Mouse (Mus musculus): ENCODE data around the gene Erbin. TPM values are rescaled to one million over a fixed set of nuclear protein-coding genes. Genes with fewer than 3 reads are reported as not detected.

Gene Erbin
- 10 to 100 TPM; 42.5 to 47.2 TPM for total RNA-seq (2021)
- long read RNA-seq, experiment 1, full-length matches to known transcripts, result 6 of 10 reads
- long read RNA-seq, experiment 1, partial matches to known transcripts, result 2 of 10 reads
- long read RNA-seq, experiment 1, other reads (novel, unspliced or antisense), result 2 of 10 reads
- long read RNA-seq, experiment 2, full-length matches to known transcripts, result 2 of 3 reads
- long read RNA-seq, experiment 2, partial matches to known transcripts, result 0 of 3 reads
- long read RNA-seq, experiment 2, other reads (novel, unspliced or antisense), result 1 of 3 reads

DNA sequence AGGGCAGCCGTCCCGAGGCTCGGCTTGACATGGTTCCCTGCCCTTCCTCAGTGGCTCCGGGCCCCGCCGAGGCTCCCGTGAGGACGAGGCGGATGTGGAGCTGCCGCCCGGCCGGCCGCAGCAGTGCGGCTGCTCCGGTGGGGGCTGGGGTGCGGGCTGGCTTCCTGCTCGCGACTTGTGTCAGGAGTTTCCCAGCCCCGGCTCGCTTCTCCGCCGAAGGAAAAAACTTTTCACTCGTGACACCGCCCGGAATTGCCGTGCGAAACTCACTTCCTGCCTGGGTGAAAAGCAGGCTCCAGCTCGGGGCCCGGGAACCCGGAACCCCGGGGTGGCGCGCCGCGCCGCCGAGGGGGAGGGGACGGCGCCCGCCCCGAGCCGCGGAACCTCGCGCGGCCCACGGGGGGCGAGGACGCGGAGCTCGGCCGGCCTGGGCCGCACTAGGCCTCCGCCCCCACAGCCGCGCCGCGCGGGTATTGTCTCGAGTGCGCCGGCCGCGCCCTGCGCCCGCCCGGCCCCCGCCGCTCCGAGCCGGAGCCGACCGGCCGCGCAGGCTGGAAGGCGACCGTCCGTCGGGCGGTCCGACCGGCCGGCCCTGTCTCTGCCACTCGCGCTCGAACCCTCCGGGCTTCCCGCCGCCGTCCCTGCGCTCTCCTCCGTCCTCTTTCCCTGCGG, at the start of gene Erbin:
Gene Erbin, minus strand, starts transcription at position 254 of the 672 bp plus-strand sequence.
- peak; percentile 88 to 92 for DNase-seq

DNA sequence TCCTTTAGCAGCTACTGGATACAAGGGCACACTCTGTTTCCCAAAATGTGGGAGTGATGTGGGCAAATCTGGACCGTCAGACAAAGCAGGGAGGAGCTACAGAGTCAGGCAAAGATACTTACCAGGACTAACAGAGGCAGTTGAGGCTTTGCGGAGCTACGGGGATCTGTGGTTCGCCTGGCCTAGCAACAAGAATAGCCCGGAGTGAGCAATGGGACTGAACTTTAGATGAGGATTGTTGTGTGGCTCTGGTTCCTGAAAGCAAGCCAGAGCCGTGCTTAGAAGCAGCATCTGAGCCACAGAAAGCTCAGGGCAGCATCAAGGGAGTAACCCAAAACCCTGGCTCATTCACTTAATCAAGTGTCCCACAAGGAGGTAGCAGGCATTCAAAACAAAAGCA, 49.6 kb upstream of the Erbin start:
- no peak for DNase-seq

DNA sequence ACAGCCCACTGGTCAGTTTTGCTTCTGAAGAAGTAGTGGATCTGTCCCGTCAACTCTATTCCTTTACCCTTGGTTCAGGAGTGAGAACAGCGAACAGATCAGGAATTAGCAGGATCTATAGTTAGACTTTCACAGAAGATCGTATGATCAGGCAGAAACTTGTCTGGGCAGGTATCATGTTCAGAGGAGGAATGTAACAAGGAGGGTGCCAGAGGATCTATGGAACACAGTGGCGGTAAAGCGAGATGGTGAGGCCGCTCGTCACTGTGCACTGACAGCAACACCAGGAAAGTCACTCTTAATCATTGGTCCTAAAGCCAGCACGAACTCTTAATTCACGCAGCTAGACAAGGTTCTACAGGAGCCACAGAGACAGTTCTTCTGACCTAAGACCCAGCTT, 47.7 kb upstream of the Erbin start:
- DNase-seq, result no peak

DNA sequence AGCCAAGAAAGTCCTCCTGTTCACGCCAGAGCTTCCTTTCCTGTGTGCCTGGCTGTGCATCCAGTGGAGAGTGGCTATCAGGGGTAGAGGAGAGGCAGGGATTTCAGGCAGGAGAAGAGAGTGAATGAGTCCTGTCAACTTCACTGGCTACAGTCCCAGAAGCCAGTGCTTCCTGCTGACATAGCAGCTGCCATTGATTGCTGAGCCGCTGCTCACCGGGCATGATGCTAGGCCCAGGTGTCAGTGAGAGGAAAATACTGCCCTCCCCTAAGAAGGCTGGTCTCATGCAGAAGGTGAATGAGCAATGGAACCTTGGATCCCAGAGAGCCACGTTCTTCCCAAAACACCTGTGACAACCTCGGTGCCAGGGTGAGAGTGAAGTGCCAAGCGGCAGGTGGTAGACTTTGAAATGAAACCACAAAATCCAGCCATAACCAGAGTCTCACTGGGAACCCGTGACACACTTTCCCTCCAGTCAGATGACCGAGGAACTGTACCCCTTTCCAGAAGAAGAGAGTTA, 46.4 kb upstream of the Erbin start:
- no peak for DNase-seq

DNA sequence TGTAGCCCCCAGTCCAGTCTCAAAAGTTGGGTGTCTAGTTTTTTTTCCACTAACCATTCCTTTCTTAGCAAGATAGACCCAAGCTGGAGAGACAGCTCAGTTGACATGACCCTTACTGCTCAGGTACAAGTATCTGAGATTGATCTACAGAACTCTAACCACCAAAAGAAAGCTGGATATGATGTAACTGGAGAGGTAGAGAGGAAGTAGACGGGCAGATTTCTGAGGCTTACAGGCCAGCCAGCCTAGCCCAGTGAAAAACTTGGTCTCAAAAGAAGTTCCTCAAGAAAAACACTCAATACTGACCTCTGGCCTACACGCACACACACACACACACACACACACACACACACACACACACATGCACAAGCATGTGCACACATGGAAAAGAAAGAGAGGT, 44.9 kb upstream of the Erbin start:
- no peak for DNase-seq

DNA sequence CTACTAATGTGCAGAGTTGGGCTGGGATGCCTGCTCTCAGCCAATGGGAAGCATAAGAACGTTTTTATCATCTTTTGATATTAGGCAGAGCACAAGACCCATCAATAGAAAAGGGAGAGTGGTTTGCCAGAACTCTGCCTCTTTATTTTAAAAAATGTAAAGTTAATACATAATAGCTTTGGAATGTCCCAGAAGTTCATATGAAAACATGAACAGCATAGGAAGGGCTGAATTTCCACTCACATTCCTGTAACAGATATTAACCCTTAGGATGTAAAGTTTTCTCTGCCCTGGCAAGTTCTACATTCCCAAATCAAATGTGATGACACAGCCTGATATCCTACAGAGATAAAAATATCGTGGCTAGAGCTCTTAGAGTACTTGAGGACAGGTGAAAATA, 42.8 kb upstream of the Erbin start:
- DNase-seq, result no peak

DNA sequence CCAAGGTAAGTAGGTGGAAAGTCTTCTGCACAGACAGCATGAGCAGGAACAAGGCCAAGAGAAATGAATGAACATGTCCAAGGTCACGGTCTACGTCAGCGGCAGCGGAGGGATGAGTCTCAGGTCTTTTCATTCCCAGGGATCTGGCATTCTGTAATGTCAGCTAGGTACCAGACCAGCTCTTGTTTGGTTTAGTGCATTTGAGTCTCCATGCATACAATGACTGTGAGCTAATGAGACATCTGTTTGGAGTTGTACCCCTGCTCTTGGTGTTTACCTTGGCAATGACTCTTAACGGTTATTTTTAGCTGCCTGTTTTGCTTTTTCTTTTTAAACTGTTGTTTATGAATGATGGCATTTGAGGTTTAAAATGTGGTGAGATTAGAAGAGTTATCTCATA, 39.5 kb upstream of the Erbin start:
- DNase-seq, result peak in 1 of 2 experiments; percentile 18

DNA sequence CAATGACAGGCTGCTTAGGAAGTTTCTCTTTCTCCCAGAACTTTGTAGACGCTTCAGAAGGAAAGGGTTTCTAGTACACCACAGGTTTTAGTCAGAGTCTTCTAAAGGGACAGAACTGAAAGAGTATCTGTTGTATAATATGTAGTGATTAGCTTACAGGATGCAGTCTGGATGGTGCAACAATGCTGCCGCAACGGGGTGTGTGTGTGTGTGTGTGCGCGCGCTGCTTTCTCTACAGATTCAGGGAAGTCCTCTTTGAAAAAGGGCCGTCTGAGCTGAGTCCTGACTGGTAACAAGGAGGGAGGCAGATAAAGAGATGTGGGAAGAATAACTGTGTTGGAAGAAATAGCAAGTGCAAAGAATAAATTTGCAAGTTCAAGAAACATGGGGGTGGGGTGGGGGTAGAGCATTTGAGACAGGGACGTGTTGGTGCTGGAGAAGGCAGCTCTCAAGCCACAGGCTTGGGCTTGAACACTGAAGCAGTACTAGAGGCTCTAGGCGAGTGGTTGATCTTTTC, 38.4 kb upstream of the Erbin start:
- DNase-seq, result no peak

DNA sequence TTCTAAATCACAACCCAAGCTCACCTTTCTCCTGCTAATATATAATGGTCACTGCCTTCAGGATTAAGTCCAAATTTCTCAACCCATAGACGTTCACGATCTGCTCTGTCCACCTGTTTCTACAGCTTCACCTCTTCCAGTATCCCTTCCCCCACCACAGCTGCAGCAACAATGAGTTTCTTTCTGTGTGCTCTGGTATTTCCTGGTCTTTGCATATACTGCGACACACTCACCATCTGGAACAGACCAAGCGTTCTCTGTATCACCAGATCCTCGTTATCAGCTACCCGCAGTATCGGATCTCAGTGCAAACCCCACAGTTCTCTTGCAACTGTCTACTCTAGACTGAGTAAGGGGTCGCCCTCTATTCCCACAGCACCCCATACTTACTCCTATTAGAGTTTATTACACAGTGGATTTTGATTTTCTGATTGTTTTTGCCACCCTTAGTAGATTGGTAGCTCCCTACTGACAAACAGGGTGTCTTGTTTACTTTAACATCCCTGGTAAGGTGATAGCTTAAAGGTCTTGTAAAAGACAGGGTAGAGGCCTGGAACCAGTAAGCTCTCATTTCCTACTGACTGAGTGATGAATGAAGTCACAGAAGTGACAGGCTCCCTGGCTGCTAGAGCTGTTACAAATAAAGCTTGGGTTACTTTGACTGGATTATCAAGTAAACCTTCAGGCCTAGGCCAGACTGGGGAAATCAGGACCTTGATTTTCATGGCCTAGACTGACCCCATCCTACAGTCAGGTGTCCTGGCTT, 37.0 kb upstream of the Erbin start:
- DNase-seq, result no peak

DNA sequence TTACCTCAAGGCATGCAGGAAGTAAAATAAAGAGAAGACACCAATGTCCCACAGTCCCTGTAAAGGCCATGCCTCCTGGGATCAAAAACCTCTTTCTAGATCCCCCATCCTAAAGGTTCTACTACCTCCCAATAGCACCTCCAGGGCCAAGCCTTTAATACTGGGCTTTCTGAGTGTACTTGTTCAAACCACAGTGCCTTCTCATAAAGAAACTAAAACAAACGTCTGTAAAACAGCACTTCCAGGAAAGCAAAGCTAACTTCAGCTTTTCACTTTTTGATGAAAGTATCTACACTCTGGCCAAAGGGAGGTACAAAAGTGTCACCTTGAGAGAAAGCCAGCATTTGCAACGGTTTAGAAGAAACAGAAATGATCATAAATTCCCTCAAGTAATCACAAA, 35.3 kb upstream of the Erbin start:
- DNase-seq, result no peak

DNA sequence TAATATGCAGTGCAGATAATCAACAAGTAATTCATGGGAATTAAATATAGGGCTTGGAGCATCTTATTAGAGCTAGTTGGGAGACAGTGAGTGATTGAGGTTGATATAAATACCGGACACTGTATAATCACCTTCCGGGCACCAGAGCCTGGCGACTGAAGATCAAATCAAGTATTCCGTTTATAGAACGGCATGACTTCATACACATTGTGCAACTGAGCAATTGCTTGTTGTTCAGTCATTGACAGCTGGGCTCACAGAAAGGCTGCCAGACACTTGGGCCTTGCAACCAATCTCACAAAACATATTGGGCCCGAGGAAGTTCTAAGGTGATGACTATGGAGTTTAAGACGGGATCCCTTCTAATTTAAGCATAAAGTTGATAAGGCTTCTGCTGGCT, 31.1 kb upstream of the Erbin start:
- peak; percentile 27 to 31 for DNase-seq

DNA sequence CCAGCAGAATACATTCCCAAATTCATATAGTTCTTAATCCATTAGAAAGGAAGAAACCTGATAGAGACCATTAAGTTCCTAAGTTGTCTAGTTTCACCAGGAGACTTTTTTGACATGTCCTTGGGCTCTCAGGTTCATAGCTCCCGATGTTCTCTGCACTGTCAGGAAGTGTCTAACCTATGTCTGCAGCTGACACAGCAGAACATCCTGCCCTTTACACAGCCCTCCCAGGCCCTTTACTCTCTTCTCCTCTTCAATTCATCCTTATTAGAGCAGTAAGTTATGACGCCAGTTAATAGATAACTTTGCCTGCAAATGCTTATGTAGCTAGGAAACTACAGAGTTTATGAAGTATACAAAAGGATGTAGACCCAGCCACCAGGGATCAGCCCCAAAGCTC, 20.5 kb upstream of the Erbin start:
- no peak for DNase-seq

DNA sequence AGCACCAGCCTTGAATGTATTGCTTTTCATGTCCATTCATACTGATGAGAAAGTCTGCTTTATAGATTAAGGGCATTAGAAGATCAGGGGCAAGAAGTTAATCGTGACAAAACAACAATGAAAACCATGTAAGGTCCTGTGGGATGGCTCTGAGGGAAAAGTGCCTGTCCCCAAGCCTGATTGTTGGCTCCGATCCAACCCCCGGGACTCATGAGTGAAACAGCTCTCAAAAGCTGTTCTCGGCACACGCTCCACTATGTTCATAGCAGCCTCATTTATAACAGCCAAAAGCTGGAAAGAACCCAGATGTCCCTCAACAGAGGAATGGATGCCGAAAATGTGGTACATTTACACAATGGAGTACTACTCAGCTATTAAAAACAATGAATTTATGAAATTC, 4.3 kb upstream of the Erbin start:
- DNase-seq, result no peak

DNA sequence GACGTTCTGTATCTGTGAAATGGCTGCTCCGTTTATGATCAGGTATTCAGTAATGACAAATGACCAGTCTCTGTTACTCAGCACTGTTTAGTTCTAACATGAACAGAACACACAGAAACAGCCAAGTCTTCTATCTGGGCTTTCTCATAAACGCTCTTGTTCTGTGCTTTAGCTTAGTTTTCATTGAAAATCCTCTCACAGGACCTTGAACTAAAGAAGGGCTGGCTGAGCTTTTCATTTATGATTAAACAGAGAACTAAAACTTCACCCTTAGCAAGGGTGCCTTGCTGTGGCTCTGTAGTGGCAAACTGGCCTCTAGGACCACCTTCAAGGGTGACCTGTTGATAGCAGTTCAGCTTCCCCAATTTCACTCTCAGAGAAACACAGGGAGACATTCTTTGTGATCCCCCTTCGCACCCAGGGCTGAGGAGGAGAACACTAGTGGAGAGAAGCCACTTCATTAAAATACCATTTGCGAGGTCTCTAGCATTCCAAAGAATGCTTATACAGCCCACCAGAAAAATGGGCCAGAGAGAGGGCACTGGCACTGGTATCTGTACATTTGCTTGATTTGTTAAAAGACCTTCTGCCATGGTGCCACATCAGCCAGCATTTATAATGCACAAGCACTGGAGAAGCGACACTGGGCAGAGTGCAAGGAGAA, 3.2 kb upstream of the Erbin start:
- DNase-seq, result no peak

DNA sequence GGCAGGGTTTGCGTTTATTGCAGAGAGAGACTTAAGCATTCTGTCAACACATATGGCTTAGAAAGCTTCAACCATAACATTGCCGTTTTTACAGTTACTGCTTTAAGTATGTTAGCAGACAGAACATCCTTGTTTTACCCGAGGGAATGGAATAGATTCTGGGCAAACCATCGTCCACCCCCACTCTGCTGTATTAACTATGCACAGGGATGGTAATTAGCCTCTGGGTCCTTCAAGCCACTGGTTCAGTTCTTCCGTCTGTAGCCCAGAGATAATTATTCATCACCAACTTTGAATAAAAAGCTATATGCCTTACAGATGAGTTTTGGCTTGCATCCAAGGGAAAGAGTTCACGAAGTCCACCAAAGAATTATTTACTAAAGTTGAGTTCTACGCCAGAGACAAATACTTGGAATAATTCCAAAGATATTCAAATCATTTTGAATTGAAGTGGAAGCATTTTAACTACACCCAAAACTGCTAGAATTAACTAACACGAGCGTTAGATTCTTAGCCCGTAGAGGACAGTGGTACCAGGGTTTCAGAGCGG, 1.6 kb upstream of the Erbin start:
- DNase-seq, result no peak

DNA sequence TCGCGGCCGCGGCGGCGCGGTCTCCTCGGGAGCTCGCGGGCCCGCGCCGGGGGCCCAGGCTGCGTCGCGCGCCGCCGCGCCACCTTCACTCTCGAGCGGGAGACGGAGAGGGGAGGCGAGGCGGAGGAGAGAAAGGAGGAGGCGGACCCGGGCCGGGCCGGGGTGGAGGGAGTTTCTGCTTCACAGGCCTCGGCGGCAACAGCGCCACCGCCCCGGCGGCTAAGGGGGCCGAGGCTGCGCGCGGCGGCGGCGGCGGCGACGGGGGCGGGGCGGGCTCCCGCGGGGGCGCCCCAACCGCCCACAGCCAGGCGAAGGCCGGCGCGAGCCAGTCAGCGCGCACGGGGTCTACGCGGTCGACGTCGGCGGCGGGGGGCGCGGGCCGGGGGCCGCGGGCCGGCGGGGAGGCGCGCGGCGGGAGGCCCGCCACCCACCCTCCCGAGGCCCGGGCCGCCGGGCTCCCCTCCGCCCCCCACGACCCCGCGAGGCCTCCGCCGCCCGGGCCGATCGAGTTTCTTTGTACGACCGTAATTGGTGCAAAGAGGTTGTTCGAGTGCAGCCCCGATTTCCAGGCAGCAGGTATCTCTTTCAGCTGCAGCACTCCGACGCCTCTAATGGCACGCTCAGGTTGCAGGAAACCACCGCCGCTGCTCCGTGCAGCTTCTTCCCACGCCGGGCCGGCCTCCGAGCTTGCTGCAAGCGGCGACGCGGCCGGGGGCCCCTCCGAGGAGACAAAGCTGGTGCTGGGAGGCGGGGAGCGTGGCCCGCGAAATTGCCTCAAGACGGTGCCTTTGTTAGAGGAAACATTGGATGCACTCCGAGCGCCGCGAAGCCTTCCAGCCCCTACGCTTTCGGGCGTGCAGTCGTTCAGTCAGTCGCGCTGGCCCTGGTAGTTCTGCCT, 868 bp upstream of the Erbin start:
- peak; percentile 87 to 93 for DNase-seq

DNA sequence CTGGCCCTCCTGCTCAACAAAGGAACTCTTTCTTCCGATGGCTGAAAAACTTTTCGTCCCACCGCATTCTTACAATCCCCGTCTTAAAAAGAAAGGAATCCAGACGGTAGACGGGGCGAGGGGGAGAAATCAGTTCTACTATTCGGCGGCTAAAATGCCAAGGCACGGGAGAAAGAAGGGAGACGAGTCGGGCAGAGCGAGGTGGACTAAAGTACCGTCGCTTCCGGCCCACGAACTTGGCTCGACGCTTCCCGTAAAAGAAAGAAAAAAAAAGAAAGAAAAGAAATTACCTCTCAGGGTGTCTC, 406 bp downstream of the Erbin start:
- DNase-seq, result no peak

DNA sequence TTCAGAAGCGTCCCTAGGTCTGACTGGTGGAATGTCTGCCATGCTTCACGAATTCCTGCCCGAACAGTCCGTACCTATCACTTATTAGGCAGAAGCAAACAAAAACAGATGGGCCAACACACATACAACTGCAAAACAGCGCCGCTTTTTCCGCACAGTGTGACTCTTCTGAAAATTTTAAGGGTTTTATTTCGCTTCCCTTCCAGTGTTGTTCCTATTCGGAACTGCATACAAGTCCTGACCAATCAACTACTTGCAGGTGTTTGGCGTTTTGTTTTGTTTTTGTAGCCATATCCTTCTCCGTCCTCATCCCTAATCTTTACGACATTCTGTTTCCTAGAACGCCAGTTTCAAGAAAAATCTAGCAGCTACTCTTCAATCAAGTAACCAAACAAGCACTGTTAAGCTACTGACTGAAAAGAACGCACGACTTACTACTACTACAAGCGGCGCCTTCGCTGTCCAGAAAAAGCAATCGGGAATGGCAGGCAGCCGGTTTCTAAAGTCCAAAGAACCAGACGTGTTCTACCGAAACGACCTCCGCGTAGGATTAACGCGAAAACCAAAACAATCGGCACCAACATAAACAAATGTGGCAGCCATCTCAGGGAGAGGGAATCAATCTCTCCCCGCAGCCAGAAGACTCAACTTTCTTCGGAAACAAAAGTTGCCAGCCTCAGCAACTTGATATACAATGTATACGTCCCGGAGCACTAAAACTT, 919 bp downstream of the Erbin start:
- DNase-seq, result peak; percentile 49 to 74

DNA sequence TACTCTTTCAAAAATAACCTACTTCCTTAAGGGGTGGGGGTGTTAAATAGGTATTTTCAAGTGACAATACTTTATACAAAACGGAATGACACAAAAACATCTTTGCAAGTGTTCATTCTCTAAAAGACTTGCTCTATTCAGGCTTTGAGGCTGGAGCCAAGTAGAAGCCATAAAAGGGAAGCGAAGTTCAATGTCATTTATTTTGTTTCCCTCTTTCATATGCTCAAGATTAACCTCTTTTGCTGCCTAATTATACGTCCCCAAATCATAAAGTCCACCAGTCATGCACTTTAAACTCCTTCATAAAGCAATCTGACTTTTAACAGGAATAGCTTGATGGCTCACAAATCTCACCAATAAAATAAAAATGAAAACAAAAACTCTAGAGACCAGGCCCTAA, 1.9 kb downstream of the Erbin start:
- DNase-seq, result no peak

DNA sequence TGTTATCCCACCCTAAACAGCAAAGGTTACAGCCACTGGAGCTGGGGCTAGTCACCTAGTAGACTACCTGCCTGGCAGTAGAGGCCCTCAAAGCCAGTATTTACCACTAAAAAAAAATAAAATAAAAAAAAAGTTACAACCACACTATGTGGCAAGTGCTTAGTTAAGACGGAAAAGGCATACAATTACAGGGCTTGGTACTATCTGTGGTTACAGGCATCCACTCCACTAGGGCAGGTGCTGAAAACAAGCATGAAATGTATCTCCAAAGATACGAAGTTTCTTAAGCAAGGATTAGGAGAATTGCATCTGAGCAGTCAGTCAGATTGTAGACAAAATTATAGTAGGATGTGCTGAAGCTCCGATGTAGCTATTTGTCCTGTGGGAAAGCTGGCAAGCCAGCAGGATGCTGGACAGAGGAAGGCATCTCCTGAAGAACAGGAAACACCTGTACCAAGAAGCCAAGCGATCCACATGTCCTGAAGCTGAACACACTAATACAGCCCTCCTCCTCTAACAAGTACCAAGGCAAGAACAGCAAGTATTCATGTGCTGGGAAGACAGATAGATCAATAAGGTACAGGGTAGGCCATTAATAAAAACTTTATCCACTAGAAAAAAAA, 6.1 kb downstream of the Erbin start:
- DNase-seq, result peak in 1 of 2 experiments; percentile 35
